Mouse (Mus musculus): ENCODE measurements around the gene Gm867.

Gene Gm867

DNA sequence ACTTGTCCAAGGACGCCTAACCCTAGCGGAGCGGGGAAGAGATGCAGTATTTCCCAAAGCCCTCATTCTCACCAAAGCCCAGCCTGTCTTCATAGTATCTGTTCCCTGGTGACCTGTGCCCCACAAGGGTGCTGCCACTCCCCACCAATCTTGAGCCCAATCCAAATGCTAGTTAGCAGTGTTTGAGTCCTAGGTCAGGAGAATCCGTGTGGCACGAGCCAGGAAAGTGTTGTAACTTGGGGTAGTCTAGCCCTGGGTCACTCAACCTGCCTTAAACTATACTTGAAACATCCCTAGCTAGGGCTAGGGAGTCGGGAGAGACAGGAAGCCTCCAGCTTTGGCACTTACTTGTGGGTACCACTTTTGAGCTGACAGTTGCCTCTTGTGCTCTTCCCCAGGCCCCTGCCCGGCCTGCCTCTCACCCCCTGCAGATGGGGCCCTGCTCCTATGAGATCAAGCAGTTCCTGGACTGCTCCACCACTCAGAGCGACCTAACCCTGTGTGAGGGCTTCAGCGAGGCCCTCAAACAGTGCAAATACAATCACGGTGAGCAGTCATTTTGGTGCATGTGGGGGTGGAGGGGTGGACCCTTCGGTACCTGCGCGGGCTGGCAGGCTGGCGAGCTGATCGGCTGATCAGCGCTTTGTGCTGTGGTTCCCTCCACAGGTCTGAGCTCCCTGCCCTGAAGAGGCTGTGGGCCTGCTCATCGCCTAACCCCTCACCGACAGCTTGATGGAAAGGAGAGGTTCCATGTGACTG, 3.4 kb downstream of the Gm867 start:
- DNase-seq (ENCODE audit: low spot score): no peak

DNA sequence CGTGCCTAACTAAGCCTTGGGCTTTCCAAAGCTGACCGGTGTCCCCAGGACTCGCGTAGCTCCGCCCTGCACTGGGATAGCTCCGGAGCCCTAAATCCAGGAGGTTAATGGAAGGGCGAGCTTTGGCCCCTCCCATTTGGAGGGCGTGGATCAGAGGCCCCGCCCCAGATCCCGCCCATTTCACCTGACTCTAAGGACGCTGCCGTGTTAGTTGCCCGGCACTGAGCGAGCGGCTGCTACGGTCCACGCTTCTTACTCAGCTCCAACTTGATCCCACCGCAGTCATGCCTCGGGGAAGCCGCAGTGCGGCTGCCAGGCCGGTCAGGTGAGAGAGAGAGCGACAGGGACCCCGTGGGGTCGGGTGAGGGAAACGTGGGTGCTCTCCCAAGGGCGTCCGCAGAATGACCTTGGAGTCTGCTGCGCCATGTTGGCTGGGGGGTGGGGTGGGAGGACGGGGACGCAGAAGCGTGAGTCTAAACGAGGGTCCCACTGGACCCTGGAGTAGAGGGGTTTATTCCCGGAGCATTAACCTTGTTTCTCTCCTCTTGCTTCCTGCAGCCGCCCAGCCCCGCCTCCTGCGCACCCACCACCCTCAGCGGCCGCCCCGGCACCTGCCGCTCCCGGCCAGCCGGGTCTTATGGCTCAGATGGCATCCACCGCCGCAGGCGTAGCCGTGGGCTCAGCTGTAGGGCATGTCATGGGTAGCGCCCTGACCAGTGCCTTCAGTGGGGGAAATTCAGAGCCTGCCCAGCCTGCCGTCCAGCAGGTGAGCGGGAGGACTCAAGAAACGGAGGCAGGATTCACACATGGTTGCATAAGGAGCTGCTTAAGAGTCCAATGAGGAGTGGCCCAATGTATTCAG, 4.6 kb downstream of the Gm867 start, which contains the start of gene Mmp11:
Gene Mmp11, minus strand, starts transcription at position 817 of the 862 bp plus-strand sequence.
- DNase-seq (ENCODE audit: low spot score): peak; percentile 76

DNA sequence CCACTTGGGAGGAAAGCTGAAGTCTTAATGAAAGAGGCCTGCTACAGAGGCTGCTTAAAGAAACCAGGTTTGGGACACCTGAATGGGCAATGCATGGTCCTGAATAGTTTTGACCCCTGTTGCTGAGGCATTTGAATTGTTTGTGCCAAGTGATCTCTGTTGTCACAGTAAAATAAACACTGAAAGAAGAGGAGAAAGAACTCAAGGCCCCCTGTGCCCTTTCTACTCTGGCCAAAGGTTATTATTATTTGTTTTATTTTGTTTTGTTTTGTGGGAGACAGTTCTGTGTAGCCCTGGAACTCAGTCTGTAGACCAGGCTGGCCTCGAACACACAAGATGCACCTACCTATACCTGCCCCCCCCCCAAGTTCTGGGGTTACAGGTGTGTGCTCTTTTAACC, 5.5 kb downstream of the Gm867 start:
- DNase-seq (ENCODE audit: low spot score): no peak

DNA sequence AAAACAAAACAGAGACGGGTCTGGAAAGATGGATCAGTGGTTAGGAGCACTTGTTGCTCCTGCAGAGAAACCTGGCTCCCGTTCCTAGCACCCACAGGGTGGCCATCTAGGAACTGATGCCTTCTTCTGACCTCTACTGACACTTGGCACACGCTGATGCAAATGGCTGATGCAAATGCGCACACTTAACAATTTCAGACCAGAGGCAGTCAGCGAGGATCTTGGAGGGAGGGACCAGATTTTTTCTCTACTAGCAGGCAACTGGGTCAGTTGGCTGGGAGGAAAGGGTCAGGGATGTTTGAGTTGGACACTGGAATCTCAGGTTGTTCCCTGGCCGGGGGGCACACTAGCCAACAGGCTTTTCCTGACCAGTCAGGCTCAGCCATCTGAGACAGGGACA, 7.6 kb downstream of the Gm867 start, which contains the start of gene Chchd10:
Gene Chchd10, plus strand, starts transcription at position 240 of the 400 bp plus-strand sequence.
- no peak for DNase-seq (ENCODE audit: low spot score)

DNA sequence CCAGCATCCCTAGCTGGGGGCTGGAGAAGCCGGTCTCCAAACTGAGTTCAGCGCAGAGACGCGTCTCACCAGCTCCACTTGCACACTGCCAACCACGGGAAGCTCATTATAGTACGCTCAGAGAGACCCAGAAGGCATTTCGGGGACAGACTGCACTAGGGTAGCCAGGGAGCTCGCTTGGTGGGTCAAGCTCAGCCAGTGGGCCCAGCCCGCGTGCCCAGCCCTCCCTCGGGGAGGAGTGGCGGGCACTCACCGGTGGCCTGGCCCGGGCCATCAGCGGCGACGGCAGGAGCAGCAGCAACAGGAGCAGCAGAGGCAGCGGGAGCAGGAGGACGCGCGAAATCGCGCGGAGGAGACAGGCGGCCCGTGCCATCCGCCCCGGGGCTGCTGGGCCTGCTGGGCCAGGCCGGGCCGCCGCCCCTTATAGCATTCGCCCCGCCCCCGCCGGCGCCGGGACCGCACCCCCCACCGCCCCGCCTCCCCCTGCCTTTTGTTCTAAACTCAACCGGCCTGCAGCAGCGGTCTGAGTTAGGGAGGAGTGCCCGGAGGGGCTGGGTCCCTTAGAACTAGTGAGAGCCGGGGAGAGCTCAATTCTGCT, 8.3 kb downstream of the Gm867 start:
- DNase-seq (ENCODE audit: low spot score): peak; percentile 56

DNA sequence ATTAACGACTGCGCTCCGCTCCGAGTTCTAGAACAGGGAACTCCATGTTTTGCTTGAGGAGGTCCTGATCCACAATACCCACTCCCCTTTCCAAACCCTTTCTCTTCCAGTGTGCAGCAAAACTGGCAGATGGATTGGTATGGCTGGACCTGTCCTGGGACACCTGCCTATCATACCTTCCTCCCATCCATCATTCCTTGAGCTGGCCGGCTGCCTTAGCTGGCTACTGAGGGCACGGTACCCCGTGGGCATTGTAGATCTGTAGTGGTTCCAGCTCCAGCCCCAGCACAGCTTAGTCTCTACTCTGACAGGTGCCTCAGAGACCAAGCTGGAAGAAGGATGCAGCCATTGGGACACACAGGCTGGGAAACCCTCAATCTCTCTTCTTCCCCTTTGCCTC, 9.2 kb downstream of the Gm867 start:
- DNase-seq (ENCODE audit: low spot score): no peak

DNA sequence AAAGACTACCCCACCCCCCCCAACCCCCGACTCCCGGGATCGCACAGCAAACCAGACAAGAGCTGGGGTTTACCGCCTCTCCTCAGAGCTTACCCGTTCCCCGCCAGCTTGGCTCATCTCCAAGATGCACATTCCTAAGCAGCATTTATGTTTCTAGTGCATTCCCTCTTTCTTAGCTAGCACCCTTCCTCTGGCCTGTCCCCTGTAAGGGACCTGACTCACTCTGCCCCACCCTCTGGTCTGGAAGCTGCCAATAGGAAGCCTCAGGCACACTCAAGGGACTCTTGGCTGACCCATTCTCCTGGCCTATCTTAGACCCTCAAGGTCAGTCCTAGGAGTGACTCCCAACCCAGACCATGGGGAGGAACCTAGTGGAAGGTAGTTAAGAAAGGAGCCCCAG, 10.2 kb downstream of the Gm867 start:
- peak; percentile 57 for DNase-seq (ENCODE audit: low spot score)

DNA sequence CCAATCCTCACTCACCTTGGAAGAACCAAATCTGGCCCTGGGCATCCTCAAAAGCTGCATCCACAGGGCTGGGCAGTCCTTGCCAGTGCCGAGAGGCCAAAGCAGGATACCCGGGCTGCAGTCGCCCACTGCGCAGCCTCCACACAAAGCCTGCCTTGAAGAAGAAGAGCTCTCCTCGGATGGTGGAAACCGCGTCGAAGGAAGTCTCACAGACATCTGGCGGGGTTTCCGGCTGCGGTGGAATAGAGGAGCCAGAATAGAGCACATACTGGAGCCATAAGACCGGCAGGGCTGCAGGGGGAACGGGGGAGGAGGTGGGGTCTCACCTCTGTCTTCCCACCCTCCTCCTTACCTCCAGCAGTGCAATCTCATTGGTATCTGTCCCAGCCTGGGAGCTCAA, 14.1 kb downstream of the Gm867 start:
- no peak for DNase-seq (ENCODE audit: low spot score)

DNA sequence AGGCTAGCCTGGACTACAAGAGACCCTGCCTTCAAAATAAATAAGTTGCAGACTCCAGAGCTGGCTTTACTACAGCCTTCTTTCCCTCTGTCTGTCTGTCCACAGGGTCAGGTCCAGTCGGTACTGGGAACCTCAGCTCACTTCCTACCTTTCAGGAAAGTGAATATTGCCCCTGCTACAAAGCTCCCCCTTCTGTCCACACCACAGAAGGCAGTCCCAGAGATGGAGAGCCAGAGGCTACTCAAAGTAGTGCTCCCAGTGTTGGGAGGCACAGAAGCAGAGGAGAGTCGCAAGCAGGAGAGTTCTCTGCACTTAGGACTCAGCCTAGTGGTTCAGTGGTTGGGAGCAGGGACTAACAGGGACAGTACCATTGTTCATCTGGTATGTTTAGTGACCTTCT, 16.1 kb downstream of the Gm867 start:
- no peak for DNase-seq (ENCODE audit: low spot score)

DNA sequence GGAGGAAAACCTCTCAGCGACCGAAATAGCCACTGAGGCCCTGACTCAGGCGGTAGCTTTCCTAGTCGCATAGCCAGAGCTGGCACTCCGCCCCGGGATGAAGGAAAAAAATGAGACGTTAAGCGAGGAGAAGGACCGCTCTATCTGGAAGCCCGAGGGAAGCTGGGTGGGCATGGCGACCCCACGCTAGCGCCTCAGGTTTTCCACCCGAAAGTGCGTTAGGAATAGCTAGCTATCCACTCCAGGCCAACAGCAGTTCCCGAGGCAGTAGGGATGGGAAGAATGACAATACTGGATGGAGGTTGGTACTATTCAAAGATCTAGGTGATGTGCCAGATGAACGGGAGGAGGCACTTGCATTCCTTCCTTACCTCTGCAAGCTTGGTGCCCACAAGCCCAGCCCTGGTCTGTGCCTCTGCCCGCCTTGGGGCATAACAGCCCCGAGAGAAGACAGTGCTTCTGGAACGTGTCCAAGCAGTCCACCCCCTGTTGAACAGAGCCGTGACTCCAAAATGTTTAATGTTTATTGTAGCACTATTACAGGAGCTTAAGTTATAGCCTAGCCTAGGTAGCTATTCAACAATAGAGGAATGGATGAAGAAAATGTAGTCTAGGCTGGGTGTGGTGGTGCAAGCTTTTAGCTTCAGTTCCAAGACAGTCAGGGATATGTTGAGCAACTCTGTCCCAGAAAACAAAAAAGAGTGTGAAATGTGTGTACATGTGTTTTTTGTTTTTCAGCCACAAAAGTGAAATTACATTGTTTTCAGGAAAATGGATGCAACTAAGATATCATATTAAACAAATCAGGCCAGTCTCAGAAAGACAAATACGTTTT, 18.5 kb downstream of the Gm867 start:
- no peak for DNase-seq (ENCODE audit: low spot score)

DNA sequence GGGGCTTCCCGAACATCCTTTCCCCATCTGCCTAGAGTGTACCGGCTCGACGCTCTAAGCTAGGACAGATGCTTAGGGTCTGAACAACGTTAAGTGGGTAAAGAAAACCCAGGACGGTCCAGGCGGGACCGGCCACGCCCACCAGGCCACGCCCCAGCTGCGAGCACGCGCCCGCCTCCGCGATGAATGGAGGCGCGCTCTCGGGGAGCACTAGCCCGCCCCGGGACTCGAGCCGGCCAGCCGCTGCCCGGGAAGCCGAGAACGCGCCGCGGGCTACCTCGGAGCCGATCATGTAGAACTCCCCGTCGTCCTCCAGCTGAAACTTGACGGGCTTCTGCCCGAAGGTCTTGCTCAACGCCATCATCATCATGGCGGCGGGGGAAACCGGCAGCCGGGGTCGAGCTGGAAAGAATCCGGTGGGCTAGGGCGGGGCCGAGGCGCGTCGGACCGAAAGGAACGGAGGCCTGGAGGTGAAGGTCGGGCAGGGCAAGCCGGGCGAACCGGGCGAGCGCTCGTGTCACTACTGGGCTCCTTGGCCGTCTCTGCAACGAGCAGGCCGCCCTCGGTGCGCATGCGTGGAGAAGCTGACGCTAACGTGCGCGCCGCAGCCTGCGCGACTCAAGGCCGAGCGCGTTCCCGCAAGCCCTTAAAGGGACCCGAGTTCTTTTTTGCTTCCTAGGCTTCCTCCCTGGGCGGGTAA, 19.3 kb downstream of the Gm867 start, which contains the start of gene Smarcb1:
Gene Smarcb1, minus strand, starts transcription at position 592 of the 700 bp plus-strand sequence.
- DNase-seq (ENCODE audit: low spot score): peak; percentile 90

DNA sequence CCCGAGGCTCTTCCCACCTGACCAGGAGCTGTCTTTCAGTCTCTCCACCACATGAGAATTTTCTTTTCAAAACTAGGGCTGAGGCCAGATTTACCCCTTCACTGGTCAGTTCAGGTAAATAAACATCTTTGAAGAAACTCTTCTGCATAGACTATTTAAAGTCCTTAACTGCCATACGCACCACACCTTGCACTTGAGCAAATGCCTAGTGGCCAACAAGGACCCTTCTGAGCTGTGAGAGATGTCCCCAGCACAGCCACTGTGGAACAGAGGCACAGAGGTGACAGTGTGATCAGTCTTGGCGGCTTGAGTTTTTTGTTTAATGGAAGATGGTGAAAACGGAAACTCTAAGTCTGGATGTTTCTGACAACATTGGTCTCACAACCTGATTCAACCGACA, 21.4 kb downstream of the Gm867 start:
- DNase-seq (ENCODE audit: low spot score): no peak

DNA sequence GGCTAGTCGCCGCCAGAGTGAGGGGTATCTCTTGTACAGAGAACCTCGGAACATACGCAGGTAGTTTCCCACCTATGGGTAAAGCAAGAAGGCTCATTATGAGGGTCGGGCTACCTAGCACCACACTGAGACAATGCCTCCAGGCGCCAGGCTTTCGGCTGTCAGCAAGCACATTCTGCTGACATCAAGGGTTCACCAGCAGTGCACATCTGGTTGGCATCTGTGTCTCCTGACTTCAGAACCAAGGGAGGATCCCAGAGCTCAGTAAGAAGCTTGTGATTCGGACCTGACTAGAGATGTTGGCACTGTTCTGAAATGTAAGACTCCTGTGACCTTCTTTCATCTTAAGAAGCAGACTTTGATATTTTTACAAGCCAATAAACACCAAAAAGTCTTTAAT, 23.6 kb downstream of the Gm867 start:
- no peak for DNase-seq (ENCODE audit: low spot score)

DNA sequence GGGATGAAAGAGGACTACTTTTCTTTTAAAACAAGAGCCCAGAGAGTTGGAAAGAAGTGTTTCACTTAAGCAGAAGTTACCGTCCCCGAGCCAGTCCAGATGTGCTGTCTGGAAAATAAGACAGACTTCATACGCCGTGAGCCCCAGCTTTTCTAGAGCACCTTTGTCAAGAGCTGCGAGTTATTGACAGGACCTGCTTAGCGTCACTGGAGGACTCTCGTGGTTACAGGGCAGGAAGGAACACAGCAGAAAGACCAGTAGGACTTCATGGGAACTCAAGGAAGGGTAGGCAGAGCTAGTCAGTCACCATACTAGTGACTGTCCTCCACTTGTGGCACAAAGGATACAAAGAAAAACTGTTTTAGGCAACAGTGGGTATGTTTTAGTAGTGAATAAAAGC, 24.9 kb downstream of the Gm867 start:
- DNase-seq (ENCODE audit: low spot score): no peak

DNA sequence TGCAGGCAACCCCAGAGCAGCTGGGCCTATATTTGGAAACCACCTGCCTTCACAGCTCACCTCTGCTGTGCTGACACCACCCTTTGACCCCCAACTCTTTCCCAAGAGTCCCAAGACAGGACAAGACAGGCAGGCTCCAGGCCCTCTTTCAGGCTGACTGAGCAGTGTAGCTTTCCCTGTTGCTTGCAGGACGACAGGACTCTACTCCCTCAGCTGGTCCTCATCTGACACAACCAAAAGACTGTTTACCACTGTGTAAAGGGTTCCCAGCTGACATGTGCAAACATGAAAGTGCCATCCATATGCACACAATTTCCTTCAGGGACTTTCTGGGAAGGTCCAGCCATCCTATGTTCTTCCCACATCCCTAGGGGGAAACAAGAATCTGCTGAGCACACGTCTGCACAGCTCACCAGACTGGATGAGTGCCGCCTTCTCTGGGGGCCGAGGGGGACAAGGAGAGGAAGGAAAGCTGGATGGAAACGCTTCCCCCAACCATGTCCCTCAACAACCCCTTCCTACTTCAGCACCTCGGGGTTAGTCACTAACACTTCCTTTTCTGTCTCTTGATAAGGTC, 27.4 kb downstream of the Gm867 start:
- DNase-seq (ENCODE audit: low spot score): no peak

DNA sequence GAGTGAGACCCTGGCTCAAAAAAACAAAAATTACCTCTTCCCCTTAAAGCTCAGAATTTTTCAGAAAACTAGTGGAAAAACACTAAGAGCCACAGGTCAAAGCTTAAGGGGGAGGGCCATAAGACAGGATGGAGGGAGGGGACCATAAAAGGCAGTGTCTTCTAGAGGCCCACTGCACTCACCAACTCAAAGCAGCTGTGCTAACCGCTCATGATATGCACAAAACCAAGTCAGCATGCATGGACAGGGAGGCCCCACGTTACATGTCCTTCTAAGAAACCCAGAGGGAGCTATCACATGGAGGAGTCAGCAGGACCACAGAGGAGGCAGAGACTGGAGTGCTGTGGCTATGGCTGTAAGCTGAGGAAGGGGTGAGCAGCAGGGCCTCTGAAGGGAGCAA, 29.8 kb downstream of the Gm867 start:
- no peak for DNase-seq (ENCODE audit: low spot score)

DNA sequence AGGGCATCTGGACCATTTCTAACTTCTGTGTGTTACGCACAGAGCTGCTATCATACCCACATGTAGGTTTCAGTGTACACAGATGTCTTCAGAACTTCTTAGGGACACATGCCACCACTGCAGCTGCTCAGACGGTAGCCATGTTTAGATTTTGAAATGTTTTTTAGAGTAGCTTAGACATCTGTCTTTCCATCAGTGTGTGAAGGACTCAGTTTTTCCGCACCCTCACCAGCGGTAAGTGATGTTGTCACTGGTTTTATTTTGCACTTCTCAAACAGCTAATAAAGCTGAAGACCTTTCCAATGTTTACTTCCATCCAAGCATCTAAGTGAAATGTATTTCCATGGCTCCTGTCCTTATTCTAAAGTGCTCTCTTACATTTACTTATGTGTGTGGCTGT, 33.6 kb downstream of the Gm867 start:
- DNase-seq (ENCODE audit: low spot score): no peak

DNA sequence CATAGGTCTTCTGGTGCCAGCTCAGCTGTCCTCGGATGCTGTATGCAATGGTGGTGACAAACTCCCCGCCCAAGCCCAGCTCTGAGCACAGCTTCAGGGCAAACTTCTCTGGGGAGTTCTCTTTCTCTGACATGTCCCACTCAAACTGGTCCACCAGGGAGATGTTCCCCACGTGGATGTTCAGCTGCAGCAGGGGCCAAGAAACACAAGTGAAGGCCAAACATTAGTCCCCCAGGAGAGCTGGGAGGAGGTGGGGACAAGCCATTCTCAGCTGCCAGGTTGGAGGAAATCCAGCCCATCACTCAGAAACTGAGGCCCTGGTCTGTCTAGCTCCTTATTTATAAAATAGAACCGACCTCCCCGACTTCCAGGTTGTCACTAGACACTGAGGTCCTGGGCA, 36.1 kb downstream of the Gm867 start:
- no peak for DNase-seq (ENCODE audit: low spot score)

DNA sequence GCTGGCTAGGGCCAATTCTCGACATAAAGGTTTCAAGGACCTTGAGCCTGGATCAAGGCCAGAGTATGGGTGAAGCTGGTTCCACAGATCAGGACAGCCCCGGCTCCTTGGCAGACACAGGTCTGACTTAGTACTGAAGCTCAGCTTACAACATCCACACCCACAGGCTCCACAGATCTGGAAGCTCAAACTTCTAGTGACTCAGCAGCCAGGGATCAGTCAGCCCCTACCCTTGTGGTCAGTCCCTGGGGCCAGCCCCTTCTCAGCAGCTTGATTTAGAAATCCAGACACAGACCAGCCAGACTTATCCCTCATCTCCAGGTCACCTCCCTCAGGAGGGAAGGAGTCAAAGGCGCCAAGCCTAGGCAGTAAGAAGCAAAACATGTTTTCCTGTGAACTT, 41.6 kb downstream of the Gm867 start:
- DNase-seq (ENCODE audit: low spot score): peak; percentile 84

DNA sequence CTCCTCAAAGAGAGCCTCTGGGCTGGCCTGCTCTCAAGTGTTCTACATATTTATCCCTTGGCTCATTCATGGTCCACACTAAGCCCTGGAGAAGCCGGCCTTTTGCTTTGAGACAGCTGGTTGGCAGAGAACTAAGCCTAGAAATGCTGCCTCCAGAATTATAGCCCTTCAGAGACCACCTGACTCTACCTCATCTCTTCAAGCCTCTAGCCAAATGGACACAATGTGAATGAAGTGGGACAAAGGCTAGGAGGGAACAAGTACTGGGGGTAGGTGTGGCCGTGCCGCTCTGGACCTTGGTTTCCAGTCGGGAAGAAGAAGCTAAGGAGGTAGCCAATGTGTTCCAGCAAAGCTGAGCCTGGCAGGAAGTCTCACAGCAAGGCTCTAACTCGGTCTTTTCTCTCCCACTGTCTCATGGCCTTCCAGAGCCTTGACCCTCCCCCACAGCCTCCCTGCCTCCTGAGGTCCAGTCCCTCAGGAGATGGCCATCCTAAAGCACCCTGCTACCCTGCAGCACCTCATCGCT, 42.4 kb downstream of the Gm867 start:
- no peak for DNase-seq (ENCODE audit: low spot score)

DNA sequence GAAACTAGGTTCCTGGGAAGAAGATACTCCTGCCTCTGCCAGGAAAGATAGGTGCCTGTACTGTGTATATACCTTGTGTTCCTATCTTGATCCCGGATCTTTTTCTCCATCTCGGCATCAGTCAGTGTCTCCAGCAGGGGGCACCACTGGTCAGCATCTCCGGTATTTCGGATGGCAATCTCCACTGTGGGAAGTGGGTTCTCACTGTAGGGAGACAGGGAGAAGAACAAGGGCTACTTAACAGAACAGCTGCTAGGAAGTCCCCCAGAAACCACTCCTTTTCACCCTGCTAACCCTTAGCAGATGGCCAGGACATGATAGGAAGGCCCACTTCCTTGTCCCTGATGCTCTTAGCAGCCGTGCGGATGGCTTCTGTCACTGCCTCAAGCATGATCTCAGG, 43.1 kb downstream of the Gm867 start:
- no peak for DNase-seq (ENCODE audit: low spot score)

All from ovary, adult 18-20 months (tissue).